Mouse (Mus musculus): Measurements from ENCODE around the gene Myo1c. TPM values are rescaled to one million over a fixed set of nuclear protein-coding genes. Genes with fewer than 3 reads are reported as not detected.

Gene Myo1c
- polyA plus RNA-seq, 1 experiment from 2014 or later, result 78.8 TPM

- Histone ChIP-seq H3K36me3 (peaks cover 89% of the 10 kb centered on the region), H3K9ac (no peak overlapping the region), H3K4me3 (no peak overlapping the region), H3K4me2 (no peak overlapping the region), H3K27me3 (no peaks in the 10 kb centered on the region), H3K27ac (no peak overlapping the region), H3K4me1 (no peaks in the 10 kb centered on the region), H3K9me3 (no peaks in the 10 kb centered on the region)
- 90% methylated on average over 5 of the region's 5 CpGs for WGBS
- ATAC-seq (ENCODE audit: borderline replicate concordance, extremely low read depth, low FRiP score, low TSS enrichment), result no peak
Measured at GRCm38 (mm10) chr11:75700557-75700956, 50.3 kb downstream of the Myo1c start.

- no peaks in the 10 kb centered on the region for H3K9me3 ChIP-seq
Measured at GRCm38 (mm10) chr11:75702761-75703160, 52.5 kb downstream of the Myo1c start.

GRCm38 (mm10) chr11:75703748-75704147 is 53.4 kb downstream of the Myo1c start:
- Histone ChIP-seq H3K4me2 (no peak overlapping the region), H3K27me3 (no peaks in the 10 kb centered on the region), H3K4me3 (no peak overlapping the region), H3K27ac (no peak overlapping the region), H3K9ac (no peak overlapping the region), H3K36me3 (peaks cover 81% of the 10 kb centered on the region), H3K9me3 (no peaks in the 10 kb centered on the region), H3K4me1 (no peaks in the 10 kb centered on the region)
- WGBS, result 89% methylated on average over 2 of the region's 2 CpGs
- no peak for ATAC-seq (ENCODE audit: borderline replicate concordance, extremely low read depth, low FRiP score, low TSS enrichment)

More at GRCm38 (mm10) chr11:75702761-75703160, 52.5 kb downstream of the Myo1c start:
- Histone ChIP-seq H3K4me2 (no peak overlapping the region), H3K27ac (no peak overlapping the region), H3K9ac (no peak overlapping the region), H3K36me3 (peaks cover 89% of the 10 kb centered on the region), H3K4me1 (no peaks in the 10 kb centered on the region), H3K4me3 (no peak overlapping the region), H3K27me3 (no peaks in the 10 kb centered on the region)
- ATAC-seq (ENCODE audit: borderline replicate concordance, extremely low read depth, low FRiP score, low TSS enrichment), result no peak
- WGBS, result 89% methylated on average over 6 of the region's 6 CpGs

- Histone ChIP-seq H3K4me3 (no peak overlapping the region), H3K9me3 (no peaks in the 10 kb centered on the region), H3K9ac (no peak overlapping the region), H3K27ac (no peak overlapping the region), H3K27me3 (no peaks in the 10 kb centered on the region), H3K4me2 (no peak overlapping the region), H3K4me1 (0 out of 2 replicates have a peak, but pooled peaks cover 5% of the 10 kb centered on the region), H3K36me3 (no peaks in the 10 kb centered on the region)
- WGBS, result 91% methylated on average over 1 of the region's 1 CpGs
- no peak for ATAC-seq (ENCODE audit: borderline replicate concordance, extremely low read depth, low FRiP score, low TSS enrichment)
Measured at GRCm38 (mm10) chr11:75713949-75714348, 63.6 kb downstream of the Myo1c start.

- no peak overlapping the region for H3K9ac ChIP-seq
- H3K36me3 ChIP-seq, result no peaks in the 10 kb centered on the region
- H3K4me3 ChIP-seq, result no peak overlapping the region
- 29% methylated on average over 12 of the region's 12 CpGs for WGBS
- 0 out of 2 replicates have a peak, but pooled peaks cover 5% of the 10 kb centered on the region for H3K4me1 ChIP-seq
- no peak overlapping the region for H3K4me2 ChIP-seq
- no peaks in the 10 kb centered on the region for H3K27me3 ChIP-seq
- no peaks in the 10 kb centered on the region for H3K9me3 ChIP-seq
- H3K27ac ChIP-seq, result no peak overlapping the region
- no peak for ATAC-seq (ENCODE audit: borderline replicate concordance, extremely low read depth, low FRiP score, low TSS enrichment)
Measured at GRCm38 (mm10) chr11:75715556-75715955, 65.3 kb downstream of the Myo1c start.

GRCm38 (mm10) chr11:75716661-75717325 is 66.5 kb downstream of the Myo1c start:
- no peak for ATAC-seq (ENCODE audit: borderline replicate concordance, extremely low read depth, low FRiP score, low TSS enrichment)
- H3K4me3 ChIP-seq, result no peak overlapping the region
- no peaks in the 10 kb centered on the region for H3K27me3 ChIP-seq
- peaks cover 4% of the 10 kb centered on the region; the same call in 1 of the 2 replicates for H3K9me3 ChIP-seq
- H3K4me2 ChIP-seq, result no peak overlapping the region
- 0 out of 2 replicates have a peak, but pooled peaks cover 5% of the 10 kb centered on the region for H3K4me1 ChIP-seq
- 67% methylated on average over 8 of the region's 8 CpGs for WGBS
- no peak overlapping the region for H3K9ac ChIP-seq
- no peak overlapping the region for H3K27ac ChIP-seq
- H3K36me3 ChIP-seq, result no peaks in the 10 kb centered on the region

- WGBS, result 38% methylated on average over 4 of the region's 4 CpGs
- Histone ChIP-seq H3K9me3 (peaks cover 4% of the 10 kb centered on the region; the same call in 1 of the 2 replicates), H3K9ac (no peak overlapping the region), H3K4me2 (no peak overlapping the region), H3K4me1 (0 out of 2 replicates have a peak, but pooled peaks cover 5% of the 10 kb centered on the region), H3K27ac (no peak overlapping the region), H3K36me3 (no peaks in the 10 kb centered on the region), H3K4me3 (no peak overlapping the region), H3K27me3 (no peaks in the 10 kb centered on the region)
- ATAC-seq (ENCODE audit: borderline replicate concordance, extremely low read depth, low FRiP score, low TSS enrichment), result no peak
Measured at GRCm38 (mm10) chr11:75722339-75722738, 72.0 kb downstream of the Myo1c start.

Other genes with a start within 250 kb of the Myo1c start
- 46.1 and 57.0 TPM in 2 replicates for gene Serpinf1, start 227.8 kb upstream of the Myo1c start, polyA plus RNA-seq (2015; fragmentation: Nextera tagmentation; extraction: Ambion mirVana)
- 0.89 and 4.3 TPM in 2 replicates for gene Serpinf2, start 210.9 kb upstream of the Myo1c start, polyA plus RNA-seq (2015; fragmentation: Nextera tagmentation; extraction: Ambion mirVana)
- 4.5 and 4.8 TPM in 2 replicates for gene Wdr81, start 195.8 kb upstream of the Myo1c start, polyA plus RNA-seq (2015; fragmentation: Nextera tagmentation; extraction: Ambion mirVana)
- 15.9 and 18.0 TPM in 2 replicates for gene Tlcd2, start 188.8 kb upstream of the Myo1c start, polyA plus RNA-seq (2015; fragmentation: Nextera tagmentation; extraction: Ambion mirVana)
- gene Prpf8, start 163.7 kb upstream of the Myo1c start, polyA plus RNA-seq (2015; fragmentation: Nextera tagmentation; extraction: Ambion mirVana), result 56.9 and 57.3 TPM in 2 replicates
- gene Rilp, start 140.4 kb upstream of the Myo1c start, polyA plus RNA-seq (2015; fragmentation: Nextera tagmentation; extraction: Ambion mirVana), result 0.66 and 0.83 TPM in 2 replicates
- gene Scarf1, start 137.0 kb upstream of the Myo1c start, polyA plus RNA-seq (2015; fragmentation: Nextera tagmentation; extraction: Ambion mirVana), result 16.2 and 16.3 TPM in 2 replicates
- 5.6 and 6.9 TPM in 2 replicates for gene Slc43a2, start 118.8 kb upstream of the Myo1c start, polyA plus RNA-seq (2015; fragmentation: Nextera tagmentation; extraction: Ambion mirVana)
- gene Pitpna, start 62.4 kb upstream of the Myo1c start, polyA plus RNA-seq (2015; fragmentation: Nextera tagmentation; extraction: Ambion mirVana), result 73.4 and 76.8 TPM in 2 replicates
- 26.0 TPM in 2 replicates for gene Inpp5k, start 19.5 kb upstream of the Myo1c start, polyA plus RNA-seq (2015; fragmentation: Nextera tagmentation; extraction: Ambion mirVana)
- 113 and 118 TPM in 2 replicates for gene Crk, start 28.8 kb downstream of the Myo1c start, polyA plus RNA-seq (2015; fragmentation: Nextera tagmentation; extraction: Ambion mirVana)
- 953 and 961 TPM in 2 replicates for gene Ywhae, start 82.4 kb downstream of the Myo1c start, polyA plus RNA-seq (2015; fragmentation: Nextera tagmentation; extraction: Ambion mirVana)
- 0.74 and 0.79 TPM in 2 replicates for gene Doc2b, start 145.5 kb downstream of the Myo1c start, polyA plus RNA-seq (2015; fragmentation: Nextera tagmentation; extraction: Ambion mirVana)